Mouse (Mus musculus): ENCODE results near the gene Cxcl17.

DNA sequence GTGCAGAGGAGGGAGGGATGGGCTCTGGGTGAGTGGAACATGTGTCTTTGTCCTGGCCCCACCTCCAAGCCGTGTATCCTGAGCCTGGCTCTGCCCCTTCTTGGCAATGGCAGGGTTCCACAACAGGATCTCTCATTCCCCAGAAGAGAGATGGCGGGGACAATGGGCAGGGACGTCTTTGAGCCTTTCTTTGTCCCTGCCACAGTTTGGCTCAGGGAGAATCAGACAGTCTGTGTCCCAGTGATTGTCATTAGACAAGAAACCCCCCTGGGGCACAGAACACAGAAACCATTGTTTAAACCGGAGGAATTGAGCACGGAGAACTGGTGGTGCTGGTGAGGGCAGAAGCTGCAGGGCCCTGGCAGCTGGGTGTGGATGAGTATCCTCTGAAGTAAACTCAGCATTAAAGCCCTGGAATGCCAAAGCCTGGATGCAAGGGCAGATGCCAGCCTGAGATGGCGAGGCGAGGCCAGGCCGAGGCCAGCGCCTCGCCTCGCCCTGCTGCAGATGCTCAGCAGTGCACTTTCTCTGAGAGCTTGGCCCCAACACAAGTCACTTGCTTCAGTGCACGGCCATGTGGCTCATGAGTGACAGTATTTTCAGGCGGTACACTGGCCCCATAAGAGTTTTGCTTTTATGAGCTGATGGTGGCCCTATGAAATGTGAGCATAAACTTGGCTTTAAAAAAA lies 46.6 kb downstream of the Cxcl17 start:
- TF ChIP-seq CTCF (IDR thresholded peaks at IDR 0.05; ENCODE audit: low read depth) (no peak), EP300 (IDR thresholded peaks at IDR 0.05; ENCODE audit: low read depth) (no peak)
